Mouse (Mus musculus) lung, postnatal 14 days (tissue): ENCODE measurements around the gene Gm49510.
A peak's percentile ranks its signal among the peaks of the same experiment; 100 is the strongest.

ENCODE experiments used
- DNase-seq: peaks from one replicate; pipeline ENCODE4 v3.0.0; 2021

Gm49510 gene

DNA sequence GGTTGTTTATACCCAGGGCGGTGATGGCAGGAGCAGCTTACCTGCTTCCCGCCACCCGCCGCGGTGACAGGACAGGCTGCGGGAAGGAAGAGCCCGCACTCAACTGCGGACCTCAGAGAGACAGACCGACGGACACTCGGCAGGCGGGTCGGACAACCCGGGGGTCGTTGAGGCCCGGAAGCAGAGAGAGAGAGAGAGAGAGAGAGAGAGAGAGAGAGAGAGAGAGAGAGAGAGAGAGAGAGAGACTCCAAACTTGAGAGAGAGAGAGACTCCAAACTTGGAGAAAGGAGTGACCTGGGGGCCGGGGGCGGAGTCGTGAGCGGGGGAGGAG lies at the start of gene Gm49510:
TSS of gene Gm49510 (plus strand) at position 259 of the 331 bp plus-strand sequence.
- DNase-seq, result no peak

GRCm38 (mm10) chr15:78850059-78850824 lies 49.2 kb upstream of the Gm49510 start:
- no peak for DNase-seq

- no peak for DNase-seq
Measured at GRCm38 (mm10) chr15:78850944-78851343, 48.5 kb upstream of the Gm49510 start.

DNA sequence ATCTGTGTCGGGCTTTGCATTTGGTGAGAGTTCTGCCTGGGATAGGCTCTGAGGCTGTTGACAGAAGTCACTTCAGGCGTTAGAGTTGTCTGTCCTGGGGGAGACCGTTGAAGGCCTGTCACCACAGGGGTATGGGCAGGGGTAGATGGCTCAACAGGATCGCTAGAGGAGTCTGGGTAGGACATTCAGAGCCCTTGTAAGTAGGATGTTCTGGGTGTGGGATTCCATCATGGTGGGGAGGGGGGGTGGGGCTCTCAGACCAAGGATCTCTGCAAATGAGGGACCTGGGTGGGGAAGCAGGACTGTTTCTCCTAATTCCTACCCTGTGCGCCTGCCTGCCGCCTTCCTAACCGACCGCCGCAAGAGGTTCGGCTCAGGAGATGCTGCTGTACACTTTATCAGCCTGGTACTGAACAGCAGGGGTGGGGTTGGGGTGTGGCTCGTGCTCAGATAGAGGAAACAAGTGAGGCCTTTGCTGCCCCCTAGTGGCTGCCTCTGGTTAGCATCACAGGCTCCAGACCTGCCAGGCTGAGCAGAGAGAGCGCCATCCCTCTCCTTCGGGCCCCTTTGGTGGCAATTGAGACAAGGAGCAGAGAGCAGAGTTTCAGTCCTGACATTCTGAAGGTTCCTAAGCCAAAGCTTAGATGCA lies 47.8 kb upstream of the Gm49510 start:
- peak; percentile 97 for DNase-seq

GRCm38 (mm10) chr15:78855303-78855965 lies 44.0 kb upstream of the Gm49510 start, which contains the start of gene Lgals2:
Lgals2 (minus strand) TSS chr15:78855529.
- DNase-seq, result no peak

DNA sequence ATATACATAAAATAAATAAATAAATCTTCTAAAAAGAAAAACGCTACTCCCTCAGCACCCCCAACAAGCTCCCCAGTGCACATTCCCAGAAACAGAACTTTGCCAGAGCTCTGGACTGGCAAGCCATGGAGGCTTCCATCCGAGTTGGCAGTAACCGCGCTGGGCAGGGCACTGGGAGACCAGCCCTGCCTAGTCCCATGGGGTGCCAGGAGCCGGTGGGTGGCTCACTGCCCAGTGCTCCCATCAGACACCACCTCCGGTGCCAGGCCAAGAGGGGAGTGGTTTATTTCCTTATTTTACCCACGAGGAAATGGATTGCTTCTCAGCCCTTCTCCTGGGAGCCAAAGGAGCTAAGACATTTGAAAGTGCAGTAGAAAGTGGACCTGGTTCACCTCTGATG lies 42.5 kb upstream of the Gm49510 start:
- DNase-seq, result peak; percentile 61

DNA sequence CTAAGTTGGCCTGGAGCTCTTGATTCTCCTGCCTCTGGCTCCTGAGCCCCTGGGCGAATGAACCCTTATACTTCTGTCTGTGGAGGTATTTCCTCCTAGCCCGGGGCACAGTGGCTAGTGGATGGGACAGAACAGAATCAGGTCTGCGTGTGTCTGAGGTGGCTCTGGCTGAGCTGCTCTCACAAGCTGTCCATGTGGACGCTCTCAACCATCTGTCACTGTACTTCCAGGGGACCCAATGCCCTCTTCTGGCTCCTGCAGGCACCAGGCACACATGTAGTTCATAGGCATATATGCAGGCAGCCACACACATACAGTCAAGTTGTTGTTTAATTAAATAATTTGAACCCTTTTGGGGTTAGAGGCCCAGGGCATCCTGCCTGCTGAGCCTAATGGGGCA lies 40.2 kb upstream of the Gm49510 start:
- DNase-seq, result no peak

GRCm38 (mm10) chr15:78859714-78860113 lies 39.8 kb upstream of the Gm49510 start:
- DNase-seq, result peak; percentile 54

GRCm38 (mm10) chr15:78862280-78862679 lies 37.2 kb upstream of the Gm49510 start:
- DNase-seq, result no peak

GRCm38 (mm10) chr15:78863154-78863553 lies 36.3 kb upstream of the Gm49510 start:
- no peak for DNase-seq

DNA sequence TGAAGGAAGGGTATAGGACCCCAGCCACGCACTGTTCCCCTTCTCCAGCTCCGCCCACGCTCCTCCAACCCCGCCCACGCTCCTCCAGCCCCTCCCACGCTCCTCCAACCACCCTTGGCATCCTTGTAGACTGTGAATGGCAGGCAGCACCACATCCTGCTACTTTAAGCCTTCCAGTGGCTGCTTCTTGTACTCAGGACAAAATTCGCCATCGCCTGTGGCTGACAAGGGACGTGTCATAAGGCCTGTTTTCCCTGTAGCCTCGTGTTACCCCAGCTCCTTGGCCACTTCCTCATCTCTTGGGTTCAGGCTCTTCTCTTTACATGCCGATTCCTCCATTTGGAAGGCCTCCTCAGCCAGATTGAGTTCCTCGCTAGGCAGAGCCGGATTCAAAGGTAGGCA lies 35.6 kb upstream of the Gm49510 start:
- DNase-seq, result no peak

DNA sequence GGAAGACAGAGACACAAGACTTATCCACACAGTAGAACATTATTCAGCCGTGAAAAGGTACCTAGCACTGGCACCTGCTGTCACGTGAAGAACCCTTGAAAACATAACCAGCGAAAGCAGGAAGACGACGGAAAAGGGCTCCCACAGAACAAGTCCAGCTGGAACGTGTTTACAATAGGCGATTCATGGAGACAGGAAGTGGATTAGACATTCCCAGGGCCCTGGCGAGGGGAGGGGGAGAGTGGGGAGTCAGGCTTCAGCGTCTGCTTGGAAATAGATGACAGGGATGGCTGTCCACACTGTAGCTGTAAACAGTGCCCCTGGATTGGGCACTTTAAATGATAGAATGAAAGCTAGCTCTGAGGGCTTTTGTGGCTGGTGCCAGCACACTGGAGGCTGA lies 31.1 kb upstream of the Gm49510 start:
- peak; percentile 69 for DNase-seq

DNA sequence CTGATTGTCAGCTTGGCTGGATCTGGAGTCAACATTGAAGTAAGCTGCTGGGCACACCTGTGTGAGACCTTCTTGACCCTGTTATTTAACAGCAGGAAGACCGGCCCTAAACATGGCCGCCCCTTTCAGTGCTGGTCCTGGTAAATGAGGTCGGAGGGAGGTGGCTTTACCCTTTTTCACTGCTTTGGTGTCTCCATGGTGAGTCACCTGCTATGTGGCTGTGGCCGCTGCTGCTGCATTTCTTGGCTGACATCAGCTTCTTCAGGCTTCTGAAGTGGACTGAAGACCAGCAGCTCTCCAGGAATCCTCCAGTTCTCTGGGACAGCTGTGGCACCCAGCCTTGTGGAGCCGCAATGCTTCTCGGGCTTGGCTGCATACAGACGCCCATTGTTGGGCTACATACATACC lies 30.6 kb upstream of the Gm49510 start:
- no peak for DNase-seq

- DNase-seq, result peak; percentile 65
Measured at GRCm38 (mm10) chr15:78869775-78870174, 29.7 kb upstream of the Gm49510 start.

DNA sequence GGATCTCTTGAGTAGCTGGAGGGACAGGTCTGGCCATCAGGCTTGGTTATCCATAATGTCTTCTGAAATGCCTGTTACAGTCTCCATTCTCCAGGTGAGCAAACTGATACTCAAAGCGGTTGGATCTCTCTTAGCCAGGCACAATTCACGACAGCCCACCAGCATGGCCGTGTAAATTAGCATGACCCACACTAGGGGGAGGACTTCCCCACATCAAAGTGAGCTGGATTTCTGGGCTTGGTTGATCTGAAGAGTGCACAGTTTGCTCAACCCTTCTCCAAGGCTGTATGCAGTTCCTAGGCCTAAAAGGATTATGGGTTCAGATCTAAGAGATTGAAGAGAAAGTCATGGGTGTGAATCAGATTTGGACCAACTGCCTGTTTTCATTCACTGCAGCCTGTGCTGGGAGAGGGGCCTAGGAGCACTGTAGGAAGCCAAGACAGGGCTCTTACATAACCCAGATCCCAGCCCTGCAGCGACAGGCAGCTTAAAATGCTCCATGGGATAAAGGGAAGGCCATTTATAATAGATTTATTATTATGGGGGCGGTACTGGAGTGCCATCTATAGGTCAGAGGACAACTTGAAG lies 27.4 kb upstream of the Gm49510 start:
- no peak for DNase-seq

DNA sequence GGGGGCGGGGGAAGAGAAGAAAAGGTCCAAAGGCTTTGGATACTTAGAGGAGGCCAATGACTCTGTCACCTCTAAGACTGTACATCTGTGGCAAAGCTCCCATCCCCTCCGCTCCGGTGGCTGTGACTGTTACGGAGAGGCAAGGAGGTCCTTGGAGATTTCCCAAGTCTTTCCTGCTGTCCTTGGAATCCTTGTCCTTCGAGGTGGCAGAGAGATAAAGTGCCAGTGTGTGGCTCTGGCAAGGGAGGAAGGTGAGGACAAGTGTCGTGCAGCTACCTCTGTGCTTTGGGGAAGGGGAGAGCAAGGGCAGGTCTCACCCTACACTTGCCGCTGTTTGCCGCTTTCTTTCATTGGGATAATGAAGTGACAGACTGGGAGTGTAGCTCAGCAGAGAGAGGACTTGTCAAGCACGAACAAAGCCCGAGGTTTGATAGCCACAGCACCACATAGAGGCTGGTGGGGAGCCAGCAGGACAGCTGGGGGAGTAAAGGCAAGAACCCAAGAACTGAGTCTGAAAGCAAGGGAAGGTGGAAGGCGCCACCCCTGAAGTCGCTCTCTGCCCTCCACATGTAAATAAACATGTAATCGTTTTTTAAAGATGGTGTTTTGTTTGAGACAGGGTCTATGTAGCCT lies 25.5 kb upstream of the Gm49510 start:
- DNase-seq, result no peak

GRCm38 (mm10) chr15:78874989-78875388 lies 24.5 kb upstream of the Gm49510 start:
- DNase-seq, result no peak

GRCm38 (mm10) chr15:78875537-78875936 lies 23.9 kb upstream of the Gm49510 start:
- DNase-seq, result no peak

DNA sequence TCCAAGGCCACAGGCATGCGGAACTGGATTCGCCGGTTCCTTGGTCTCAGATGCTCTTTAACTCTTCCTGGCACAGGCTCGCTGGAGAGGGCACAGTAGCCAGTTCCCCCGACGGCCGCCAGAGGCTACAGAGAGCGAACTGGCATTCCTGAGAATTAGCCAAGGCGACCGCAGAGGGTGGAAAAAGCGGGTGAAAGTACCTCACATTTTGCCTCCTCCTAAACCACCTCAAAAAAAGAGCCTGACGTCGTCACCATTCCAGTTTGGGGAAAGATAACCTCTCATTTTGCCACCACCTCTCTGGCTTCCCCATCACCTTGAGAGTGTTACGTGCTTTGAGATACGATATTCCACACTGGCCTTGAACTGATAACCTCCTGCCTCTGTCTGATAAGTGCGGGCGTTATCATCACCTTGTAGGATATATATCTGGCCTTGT lies 23.2 kb upstream of the Gm49510 start:
- DNase-seq, result peak; percentile 85

DNA sequence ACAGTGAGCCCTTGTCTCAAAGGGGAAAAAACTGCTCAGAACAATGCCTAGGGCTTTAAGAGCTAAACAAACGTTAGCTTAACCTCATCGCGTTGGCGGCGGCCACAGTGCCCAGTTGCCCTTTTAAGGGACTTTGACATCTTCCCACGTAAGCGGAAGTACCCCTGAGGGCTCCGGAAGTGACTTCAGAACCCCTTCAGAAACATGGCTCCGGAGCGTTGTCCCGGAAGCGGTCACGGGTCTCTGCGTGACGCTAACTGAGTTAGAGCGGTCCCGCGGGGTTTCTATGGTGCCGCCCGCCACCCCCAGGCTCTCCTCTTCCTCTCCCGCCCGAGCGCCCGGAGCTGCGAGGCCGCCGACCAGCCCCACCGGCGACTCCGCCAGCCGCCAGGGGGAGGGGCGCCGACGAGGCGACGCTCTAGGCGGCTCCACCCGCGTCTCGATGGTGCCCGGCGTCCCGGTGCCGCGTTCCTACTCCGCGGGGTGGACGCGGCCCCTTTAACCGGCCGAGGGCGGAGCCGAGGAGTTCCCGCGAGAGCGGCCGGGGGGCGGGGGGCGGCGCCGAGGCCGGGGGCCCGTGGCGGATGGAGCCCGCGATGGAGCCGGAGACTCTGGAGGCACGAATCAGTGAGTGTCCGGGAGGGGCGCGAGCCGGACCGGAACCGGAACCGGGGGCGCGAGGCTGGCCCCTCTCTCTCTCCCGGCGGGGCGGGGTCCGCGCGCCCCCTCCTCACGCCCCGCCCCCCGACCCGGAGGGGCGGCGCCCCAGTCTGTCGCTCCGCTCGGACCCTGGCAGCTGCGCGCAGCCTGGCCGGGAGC lies 22.3 kb upstream of the Gm49510 start, which contains the start of gene Gga1:
TSS of gene Gga1 (plus strand) at position 200 of the 819 bp plus-strand sequence.
- peak; percentile 95 for DNase-seq

- DNase-seq, result no peak
Measured at GRCm38 (mm10) chr15:78877810-78878390, 21.6 kb upstream of the Gm49510 start.
